Mouse (Mus musculus) lung, postnatal 36 days (tissue): ENCODE data around the gene Fbxw19.
"Not testable (repeated sequence)": the region's sequence is repeated elsewhere in the genome, so short reads cannot be mapped to it uniquely, and the experiment has no call there.

Experiments used
- DNase-seq: peaks from one replicate; pipeline ENCODE4 v3.0.0; 2022; ENCODE audit warnings: mixed read lengths

The Fbxw19 gene

DNA sequence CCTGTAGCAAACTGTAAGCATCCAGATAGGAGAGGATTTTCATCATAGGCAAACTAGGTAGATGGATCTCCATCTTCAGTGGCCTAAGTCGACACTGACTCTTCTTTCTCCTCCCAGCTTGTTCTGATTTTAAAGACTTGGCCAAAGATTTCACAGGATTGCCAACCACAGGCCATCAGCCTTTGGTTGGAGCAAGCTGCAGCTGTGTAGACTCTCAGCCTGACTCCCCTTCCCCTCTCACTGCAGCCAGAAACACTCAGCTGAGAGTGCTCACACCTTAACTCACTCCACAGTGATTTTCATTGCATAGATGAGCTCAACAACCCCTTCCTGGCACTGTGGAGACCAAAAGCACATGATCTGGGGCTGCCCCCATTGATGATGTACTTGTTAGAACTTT, at the start of gene Fbxw19:
Gene Fbxw19, minus strand, starts transcription at position 101 of the 400 bp plus-strand sequence.
- not testable (repeated sequence) for DNase-seq

DNA sequence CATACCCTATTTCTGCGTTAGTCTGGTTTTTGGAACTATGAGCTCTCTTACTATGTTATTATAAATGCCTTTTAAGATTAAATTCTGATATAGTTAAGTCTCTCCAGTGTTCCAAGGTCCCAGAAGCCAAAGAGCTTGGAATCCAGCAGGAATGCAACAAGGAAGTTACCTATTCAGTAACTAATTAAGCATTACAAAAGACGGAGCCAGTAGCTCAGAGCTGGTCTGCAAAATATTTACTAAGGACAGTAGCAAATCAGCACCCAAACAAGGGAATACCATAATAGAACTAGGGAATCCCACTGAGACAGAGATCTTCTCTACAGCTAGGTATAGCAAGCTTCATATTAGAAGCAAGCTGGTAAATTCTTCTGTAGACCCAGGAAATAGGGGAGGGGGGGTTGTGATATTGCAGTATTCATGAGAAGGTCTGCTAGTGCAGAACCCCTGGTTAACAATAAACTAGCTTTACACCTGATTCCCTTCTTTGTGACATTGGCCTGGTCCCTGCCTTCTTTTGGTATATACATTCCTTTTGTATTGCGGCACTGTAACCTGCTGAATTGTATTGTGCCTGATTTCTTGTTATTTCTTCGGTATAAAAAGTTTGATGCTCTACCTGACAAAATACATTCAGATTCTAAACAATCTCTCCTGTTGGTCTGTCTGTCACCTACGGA, 27.9 kb upstream of the Fbxw19 start:
- no peak for DNase-seq

DNA sequence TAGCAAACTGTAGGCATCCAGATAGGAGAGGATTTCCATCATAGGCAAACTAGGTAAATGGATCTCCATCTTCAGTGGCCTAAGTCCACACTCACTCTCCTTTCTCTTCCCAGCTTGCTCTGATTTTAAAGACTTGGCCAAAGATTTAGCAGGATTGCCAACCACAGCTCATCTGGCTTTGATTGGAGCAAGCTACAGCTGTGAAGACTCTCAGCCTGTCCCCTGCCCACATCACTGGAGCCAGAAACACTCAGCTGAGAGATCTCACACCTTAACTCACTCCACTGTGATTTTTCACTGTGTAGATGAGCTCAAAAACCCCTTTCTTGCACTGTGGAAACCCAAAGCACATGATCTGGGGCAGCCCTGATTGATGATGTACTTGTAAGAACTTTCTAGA, 46.6 kb downstream of the Fbxw19 start, which contains the start of gene Fbxw16:
Gene Fbxw16, minus strand, starts transcription at position 101 of the 400 bp plus-strand sequence.
- DNase-seq = no peak

DNA sequence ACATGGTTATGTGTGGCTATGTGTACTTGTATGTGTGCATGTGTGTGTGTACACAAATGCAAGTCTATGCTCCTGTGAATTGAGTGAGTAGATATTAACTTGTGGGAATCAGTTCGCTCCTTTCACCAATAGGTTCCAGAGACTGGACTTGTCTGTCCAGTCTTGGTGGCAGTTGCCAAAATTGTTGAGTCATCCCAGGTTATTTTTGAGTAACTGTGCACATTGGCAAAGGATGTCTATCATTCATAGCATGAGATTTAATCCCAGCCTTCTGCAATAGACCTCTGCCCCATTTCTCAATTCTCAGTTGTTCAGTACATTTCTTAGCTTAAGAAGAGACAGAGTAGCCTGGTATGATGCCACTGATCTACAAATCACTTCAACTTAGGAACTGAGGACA, 62.7 kb downstream of the Fbxw19 start:
- DNase-seq = no peak
